Mouse (Mus musculus): ENCODE data around the gene Sh3rf1.

DNA sequence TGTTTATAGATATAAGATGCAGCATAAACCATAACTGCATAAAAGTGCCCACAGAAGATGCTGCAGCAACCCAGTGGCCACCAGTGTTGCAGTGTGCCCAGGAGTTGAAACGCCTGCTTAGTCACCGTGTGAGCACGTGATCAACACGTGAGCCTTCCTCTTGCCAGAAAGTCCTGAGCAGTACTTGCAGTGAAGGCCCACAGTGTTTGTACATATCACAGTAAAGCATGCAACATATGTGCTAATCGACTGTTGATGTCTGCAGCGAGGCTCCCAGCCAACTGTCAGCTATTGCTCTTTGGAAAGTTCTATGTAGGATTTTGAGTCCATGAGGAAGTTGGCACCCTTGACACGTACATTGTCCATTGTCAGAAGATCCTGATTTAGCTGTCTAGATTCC lies 174.1 kb downstream of the Sh3rf1 start:
- TF ChIP-seq CTCF (IDR thresholded peaks at IDR 0.05; ENCODE audit: extremely low read depth, insufficient read length, insufficient replicate concordance, low read depth, low read length) (no peak), POLR2A (IDR thresholded peaks at IDR 0.05; ENCODE audit: low read depth, low read length) (no peak)
